Mouse (Mus musculus): ENCODE measurements around the gene Cd300ld. TPM values are rescaled to one million over a fixed set of nuclear protein-coding genes. Genes with fewer than 3 reads are reported as not detected.
A peak's percentile ranks its signal among the peaks of the same experiment; 100 is the strongest.
"Not testable (repeated sequence)": the region's sequence is repeated elsewhere in the genome, so short reads cannot be mapped to it uniquely, and the experiment has no call there.

Gene Cd300ld
- total RNA-seq (2021) = 1 to 10 TPM; 1.5 to 1.6 TPM

GRCm38 (mm10) chr11:114989793-114990192 lies at the start of gene Cd300ld:
Cd300ld (minus strand) TSS chr11:114989922.
- intact Hi-C loops (cut with DNase I) = no loop called here
- no peak for DNase-seq

GRCm38 (mm10) chr11:115037669-115038068 lies 47.9 kb upstream of the Cd300ld start, which contains the start of gene Cd300ld5:
Cd300ld5 (minus strand) TSS chr11:115037769.
- intact Hi-C loops (cut with DNase I) = not testable (repeated sequence)

GRCm38 (mm10) chr11:115026912-115027311 lies 37.2 kb upstream of the Cd300ld start, which contains the start of gene Cd300ld4:
Cd300ld4 (minus strand) TSS chr11:115027012.
- DNase-seq; intact Hi-C loops (cut with DNase I): not testable (repeated sequence)

More at GRCm38 (mm10) chr11:115037669-115038068, 47.9 kb upstream of the Cd300ld start, which contains the start of gene Cd300ld5:
- DNase-seq = not testable (repeated sequence)

GRCm38 (mm10) chr11:115016093-115016492 lies 26.4 kb upstream of the Cd300ld start, which contains the start of gene Cd300ld2:
Cd300ld2 (minus strand) TSS chr11:115016193.
- intact Hi-C loops (cut with DNase I); DNase-seq: not testable (repeated sequence)

- intact Hi-C loops (cut with DNase I) = no loop called here
- DNase-seq = no peak
These were observed 14.3 kb upstream of the Cd300ld start for GRCm38 (mm10) chr11:115004070-115004469.

- intact Hi-C loops (cut with DNase I) = no loop called here
- DNase-seq = peak in 1 of 2 experiments; percentile 13
These were observed 11.8 kb upstream of the Cd300ld start, which contains the start of gene Cd300c2 for GRCm38 (mm10) chr11:115001474-115002040. Cd300c2 (minus strand) TSS chr11:115001880.

- intact Hi-C loops (cut with DNase I) = no loop called here
- no peak for DNase-seq
These were observed 7.9 kb downstream of the Cd300ld start for GRCm38 (mm10) chr11:114981866-114982265.

- DNase-seq = no peak
- intact Hi-C loops (cut with DNase I) = no loop called here
These were observed 17.0 kb downstream of the Cd300ld start for GRCm38 (mm10) chr11:114972726-114973125.

- no peak for DNase-seq
- intact Hi-C loops (cut with DNase I) = no loop called here
These were observed 20.9 kb downstream of the Cd300ld start, which contains the start of gene Cd300c for GRCm38 (mm10) chr11:114968752-114969207. Cd300c (minus strand) TSS chr11:114969157.

- intact Hi-C loops (cut with DNase I) = no loop called here
- no peak for DNase-seq
These were observed 24.4 kb downstream of the Cd300ld start for GRCm38 (mm10) chr11:114965182-114965828.

- no peak for DNase-seq
- intact Hi-C loops (cut with DNase I) = no loop called here
These were observed 29.4 kb downstream of the Cd300ld start for GRCm38 (mm10) chr11:114960369-114960768.

GRCm38 (mm10) chr11:114934144-114934543 lies 55.6 kb downstream of the Cd300ld start, which contains the start of gene Cd300lb:
Cd300lb (minus strand) TSS chr11:114934386.
- DNase-seq = no peak
- intact Hi-C loops (cut with DNase I) = no loop called here

GRCm38 (mm10) chr11:114933591-114933990 lies 56.1 kb downstream of the Cd300ld start:
- DNase-seq = no peak
- intact Hi-C loops (cut with DNase I) = no loop called here

Other genes with a start within 250 kb of the Cd300ld start
- gene Kif19a, start 224.5 kb downstream of the Cd300ld start, total RNA-seq (2021) = under 1 TPM in 1 of 2 experiments, not detected in 1; 0.35 TPM
- not detected for gene Btbd17, start 194.0 kb downstream of the Cd300ld start, total RNA-seq (2021)
- gene Gpr142, start 191.0 kb downstream of the Cd300ld start, total RNA-seq (2021) = not detected
- 10 to 100 TPM; 10.2 to 11.2 TPM for gene Gprc5c, start 138.8 kb downstream of the Cd300ld start, total RNA-seq (2021)
- gene Cd300a, start 99.9 kb downstream of the Cd300ld start, total RNA-seq (2021) = 1 to 10 TPM; 1.6 to 1.8 TPM
- gene Cd300lb, start 55.5 kb downstream of the Cd300ld start, total RNA-seq (2021) = 1 to 10 TPM in 1 of 2 experiments, under 1 TPM in 1; 0.75 to 1.7 TPM
- gene Cd300c, start 20.8 kb downstream of the Cd300ld start, total RNA-seq (2021) = not detected
- gene Cd300c2, start 12.0 kb upstream of the Cd300ld start, total RNA-seq (2021) = 1 to 10 TPM; 2.4 to 3.4 TPM
- gene Cd300ld2, start 26.3 kb upstream of the Cd300ld start, total RNA-seq (2021) = not detected
- not detected for gene Cd300ld4, start 37.1 kb upstream of the Cd300ld start, total RNA-seq (2021)
- 1 to 10 TPM; 5.5 to 7.7 TPM for gene Cd300ld5, start 47.8 kb upstream of the Cd300ld start, total RNA-seq (2021)
- 10 to 100 TPM in 1 of 2 experiments, 1 to 10 TPM in 1; 8.3 to 10.1 TPM for gene Cd300ld3, start 58.5 kb upstream of the Cd300ld start, total RNA-seq (2021)
- under 1 TPM; 0.22 to 0.49 TPM for gene Cd300e, start 72.3 kb upstream of the Cd300ld start, total RNA-seq (2021)
- gene Rab37, start 101.5 kb upstream of the Cd300ld start, total RNA-seq (2021) = under 1 TPM; 0.54 to 0.72 TPM
- under 1 TPM; 0.08 to 0.33 TPM for gene Cd300lf, start 144.1 kb upstream of the Cd300ld start, total RNA-seq (2021)
- gene Slc9a3r1, start 173.4 kb upstream of the Cd300ld start, total RNA-seq (2021) = 10 to 100 TPM in 1 of 2 experiments, 1 to 10 TPM in 1; 9.9 to 10.5 TPM
- 10 to 100 TPM; 10.4 to 12.5 TPM for gene Tmem104, start 197.6 kb upstream of the Cd300ld start, total RNA-seq (2021)
- 10 to 100 TPM; 19.8 to 28.0 TPM for gene Nat9, start 197.9 kb upstream of the Cd300ld start, total RNA-seq (2021)